Mouse (Mus musculus): Measurements from ENCODE around the gene Chaf1a.

DNA sequence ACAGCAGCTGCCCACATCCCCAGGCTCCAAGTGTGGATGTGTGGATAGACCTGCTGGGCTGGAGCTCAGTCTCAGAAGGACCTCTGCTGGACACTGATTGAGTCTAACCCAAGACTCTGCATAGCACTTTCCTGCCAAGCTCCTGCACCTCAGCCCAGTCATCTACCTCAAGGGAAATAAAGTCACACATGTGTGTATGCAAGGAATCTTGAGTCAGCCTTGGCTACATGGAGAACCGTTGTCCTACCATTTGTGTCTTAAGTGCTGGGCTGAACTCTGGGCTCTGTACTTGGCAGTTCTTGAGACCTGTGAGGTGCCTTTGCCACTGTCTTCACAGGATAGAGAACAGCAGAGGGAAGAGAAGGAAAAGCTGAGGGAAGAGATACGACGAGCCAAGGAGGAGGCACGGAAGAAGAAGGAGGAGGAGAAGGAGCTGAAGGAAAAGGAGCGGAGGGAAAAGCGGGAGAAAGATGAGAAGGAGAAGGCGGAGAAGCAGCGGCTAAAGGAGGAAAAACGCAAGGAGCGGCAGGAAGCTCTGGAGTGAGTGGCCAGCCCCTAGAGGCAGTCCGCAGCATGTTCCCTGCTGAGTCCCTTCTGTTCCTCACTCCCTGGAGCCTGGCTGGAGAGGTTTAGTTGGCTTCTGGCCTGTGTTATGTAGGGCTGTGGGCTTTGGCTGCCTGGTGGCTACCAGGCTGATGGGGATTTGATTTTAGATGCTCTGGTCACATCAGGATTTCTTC is 17.3 kb downstream of the Chaf1a start:
- TF ChIP-seq CTCF (IDR thresholded peaks at IDR 0.05; ENCODE audit: low read depth) (no peak), EP300 (IDR thresholded peaks at IDR 0.05; ENCODE audit: low read depth) (no peak)
